Mouse (Mus musculus) adrenal gland (tissue): Measurements from ENCODE around the gene Gprc5c.
"Not testable (repeated sequence)": the region's sequence is repeated elsewhere in the genome, so short reads cannot be mapped to it uniquely, and the experiment has no call there.

ENCODE experiments used
- intact Hi-C: fragments of 180-260 bp; cut with DNase I; formaldehyde crosslinking; loops from one replicate; pipeline ENCODE4 v1.15.1; 2025

The Gprc5c gene

DNA sequence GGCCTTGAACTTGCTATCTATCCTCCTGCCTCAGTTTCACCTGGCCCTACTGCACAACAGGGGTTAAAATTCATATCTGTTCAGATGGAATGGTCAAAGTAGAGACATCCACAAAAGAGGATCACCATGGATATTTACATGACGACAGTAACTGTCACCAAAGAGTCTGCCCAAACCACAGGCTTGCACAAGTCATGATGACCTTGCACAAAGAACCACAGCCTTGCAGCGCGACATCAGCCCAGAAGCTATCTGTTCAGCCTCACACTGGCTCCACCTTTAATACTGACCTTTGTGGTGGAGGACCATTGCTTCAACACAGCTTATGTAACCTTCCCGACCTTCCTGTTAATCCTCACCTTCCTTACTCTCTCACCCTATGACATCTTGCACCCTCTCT is 56.6 kb downstream of the Gprc5c start:
- intact Hi-C loops, result no loop called here

GRCm38 (mm10) chr11:114908086-114908485 is 57.1 kb downstream of the Gprc5c start:
- intact Hi-C loops, result no loop called here

- intact Hi-C loops, result not testable (repeated sequence)
These were observed 58.6 kb downstream of the Gprc5c start for GRCm38 (mm10) chr11:114909538-114909937.

- intact Hi-C loops, result loop anchor here (1.0 to 5.0 kb wide), 3 partner anchors 36 to 166 kb away; no protein-coding TSS in a partner anchor
These were observed 61.9 kb downstream of the Gprc5c start for GRCm38 (mm10) chr11:114912847-114913246.

DNA sequence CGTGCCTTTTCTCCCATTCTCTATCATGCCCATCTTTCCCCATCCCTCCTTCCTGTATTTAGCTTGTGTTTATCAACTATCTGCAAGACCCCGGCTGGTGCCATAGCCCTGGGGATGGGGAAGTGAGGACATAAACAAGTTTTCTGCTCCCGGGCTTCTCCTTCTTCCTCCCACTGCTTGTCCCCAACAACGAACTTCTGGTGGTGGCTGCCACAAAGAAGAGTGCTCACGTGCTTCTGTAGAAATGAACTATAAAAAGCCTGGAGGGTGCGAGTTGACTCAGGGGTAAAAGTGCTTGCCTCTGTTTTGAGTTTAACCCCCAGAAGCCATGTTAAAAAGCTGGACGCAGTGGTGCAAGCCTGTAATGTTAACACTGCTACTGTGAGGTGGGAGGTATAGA is 64.0 kb downstream of the Gprc5c start:
- intact Hi-C loops, result loop anchor here (5.0 kb wide), 1 partner anchor 168 kb away; no protein-coding TSS in a partner anchor

- intact Hi-C loops, result no loop called here
These were observed 66.2 kb downstream of the Gprc5c start for GRCm38 (mm10) chr11:114917120-114917519.
